Mouse (Mus musculus): ENCODE results near the gene Tpm1.

GRCm38 (mm10) chr9:67032611-67033010, 16.6 kb downstream of the Tpm1 start:
- TF ChIP-seq CTCF (IDR thresholded peaks at IDR 0.05; ENCODE audit: low read depth, low read length) (no peak), POLR2A (IDR thresholded peaks at IDR 0.05; ENCODE audit: borderline replicate concordance, low read depth, low read length) (no peak)

Data from bone marrow macrophage, adult 2 months (primary cell).